Mouse (Mus musculus) thymus, adult 2 months (tissue): ENCODE measurements at regions not wholly inside any gene's neighbourhood (a gene's known extent, or its start where the extent isn't known, plus 50 kb on each side); places are given as distances from the start of the nearest gene placed in this dataset.

Source experiments
- DNase-seq: peaks from one replicate; pipeline ENCODE4 v3.0.0; 2021
- H3K27ac ChIP-seq: fragments of 200-500 bp; 2 replicates; pipeline ENCODE4 v1.5.1; 2012; ENCODE audit warnings: low read length, control low read depth; ENCODE audit not compliant: control insufficient read depth, insufficient read depth
- H3K27me3 ChIP-seq: fragments of 200-500 bp; 2 replicates; pipeline ENCODE4 v1.6.1; 2012; ENCODE audit warnings: mild to moderate bottlenecking, low read length, moderate library complexity, mixed read lengths; ENCODE audit not compliant: control insufficient read depth, insufficient read depth
- H3K36me3 ChIP-seq: fragments of 200-500 bp; 2 replicates; pipeline ENCODE4 v1.6.1; 2012; ENCODE audit warnings: mild to moderate bottlenecking, low read length, moderate library complexity; ENCODE audit not compliant: control insufficient read depth, insufficient read depth
- H3K4me1 ChIP-seq: fragments of 200-500 bp; replicated peaks from 2 replicates; pipeline ENCODE4 v1.6.1; 2012; ENCODE audit warnings: low read length; ENCODE audit not compliant: control insufficient read depth, insufficient read depth
- H3K4me3 ChIP-seq: fragments of 200-500 bp; 2 replicates; pipeline ENCODE4 v1.5.1; 2012; ENCODE audit warnings: mild to moderate bottlenecking, low read length, control low read depth, moderate library complexity; ENCODE audit not compliant: control insufficient read depth, insufficient read depth
- CTCF ChIP-seq: fragments of 200-500 bp; IDR thresholded peaks from 2 replicates; pipeline ENCODE4 v1.5.1; 2012; ENCODE audit warnings: mild to moderate bottlenecking, control low read depth, low read length, moderate library complexity, borderline replicate concordance; ENCODE audit not compliant: control insufficient read depth, poor library complexity, insufficient read depth; ENCODE audit errors: extremely low read depth
- POLR2A ChIP-seq: fragments of 200-500 bp; IDR thresholded peaks from 2 replicates; pipeline ENCODE4 v1.6.1; 2012; ENCODE audit warnings: mild to moderate bottlenecking, low read length, control low read depth, moderate library complexity; ENCODE audit not compliant: control insufficient read depth, poor library complexity, insufficient read depth; ENCODE audit errors: extremely low read depth
- WGBS: fragments of 180-500 bp; shearing (Covaris S2); methylation state at CpG from one replicate; pipeline ENCODE4 v1.1.7; 2018; 5-methylcytosine and 5-hydroxymethylcytosine counted together

GRCm38 (mm10) chr3:80285246-80285645 is 400.9 kb downstream of the Fam198b start:
- Histone ChIP-seq H3K4me1 (no peaks in the 10 kb centered on the region), H3K4me3 (no peak overlapping the region), H3K27ac (no peak overlapping the region), H3K36me3 (no peaks in the 10 kb centered on the region), H3K27me3 (no peaks in the 10 kb centered on the region)
- TF ChIP-seq POLR2A (no peak), CTCF (no peak)
- WGBS, result 87% methylated on average over 3 of the region's 3 CpGs
- DNase-seq, result no peak

GRCm38 (mm10) chr3:80293485-80293884 is 409.2 kb downstream of the Fam198b start:
- WGBS, result 91% methylated on average over 4 of the region's 4 CpGs

GRCm38 (mm10) chr3:80307632-80308031 is 423.3 kb downstream of the Fam198b start:
- WGBS, result 89% methylated on average over 4 of the region's 4 CpGs
- TF ChIP-seq CTCF (no peak), POLR2A (no peak)
- H3K36me3 ChIP-seq, result no peaks in the 10 kb centered on the region
- H3K27ac ChIP-seq, result no peak overlapping the region
- no peak overlapping the region for H3K4me3 ChIP-seq
- DNase-seq, result no peak
- no peaks in the 10 kb centered on the region for H3K4me1 ChIP-seq
- no peaks in the 10 kb centered on the region for H3K27me3 ChIP-seq

More at GRCm38 (mm10) chr3:80293485-80293884, 409.2 kb downstream of the Fam198b start:
- TF ChIP-seq POLR2A (no peak), CTCF (no peak)
- H3K4me1 ChIP-seq, result no peaks in the 10 kb centered on the region
- no peak overlapping the region for H3K4me3 ChIP-seq
- no peak for DNase-seq
- H3K36me3 ChIP-seq, result no peaks in the 10 kb centered on the region
- H3K27me3 ChIP-seq, result no peaks in the 10 kb centered on the region
- no peak overlapping the region for H3K27ac ChIP-seq

- H3K27me3 ChIP-seq, result no peaks in the 10 kb centered on the region
- H3K36me3 ChIP-seq, result no peaks in the 10 kb centered on the region
- no peaks in the 10 kb centered on the region for H3K4me1 ChIP-seq
- no peak for DNase-seq
- no peak for TF ChIP-seq CTCF
- no peak for TF ChIP-seq POLR2A
- no peak overlapping the region for H3K27ac ChIP-seq
- WGBS, result 89% methylated on average over 4 of the region's 4 CpGs
- no peak overlapping the region for H3K4me3 ChIP-seq
Measured at GRCm38 (mm10) chr3:80309931-80310330, 425.6 kb downstream of the Fam198b start.

- Histone ChIP-seq H3K4me1 (no peaks in the 10 kb centered on the region), H3K36me3 (no peaks in the 10 kb centered on the region), H3K4me3 (no peak overlapping the region), H3K27ac (no peak overlapping the region), H3K27me3 (no peaks in the 10 kb centered on the region)
- TF ChIP-seq POLR2A (no peak), CTCF (no peak)
- WGBS, result 90% methylated on average over 2 of the region's 2 CpGs
- no peak for DNase-seq
Measured at GRCm38 (mm10) chr3:80311689-80312088, 427.4 kb downstream of the Fam198b start.

- H3K4me3 ChIP-seq, result no peak overlapping the region
- no peak for DNase-seq
- TF ChIP-seq CTCF (no peak), POLR2A (no peak)
- no peaks in the 10 kb centered on the region for H3K4me1 ChIP-seq
- WGBS, result 92% methylated on average over 3 of the region's 3 CpGs
- H3K27ac ChIP-seq, result no peak overlapping the region
- H3K36me3 ChIP-seq, result no peaks in the 10 kb centered on the region
- no peaks in the 10 kb centered on the region for H3K27me3 ChIP-seq
Measured at GRCm38 (mm10) chr3:80322291-80322690, 438.0 kb downstream of the Fam198b start.

GRCm38 (mm10) chr3:80324726-80325125 is 440.4 kb downstream of the Fam198b start:
- Histone ChIP-seq H3K36me3 (no peaks in the 10 kb centered on the region), H3K4me1 (no peaks in the 10 kb centered on the region), H3K4me3 (no peak overlapping the region), H3K27me3 (no peaks in the 10 kb centered on the region), H3K27ac (no peak overlapping the region)
- WGBS, result 93% methylated on average over 2 of the region's 2 CpGs
- TF ChIP-seq CTCF (no peak), POLR2A (no peak)
- DNase-seq, result no peak
